Mouse (Mus musculus) lung, postnatal 10 days (tissue): ENCODE measurements at regions not wholly inside any gene's neighbourhood (a gene's known extent, or its start where the extent isn't known, plus 50 kb on each side); places are given as distances from the start of the nearest gene placed in this dataset.

Source experiments
- DNase-seq: peaks from one replicate; pipeline ENCODE4 v3.0.0; 2021

- DNase-seq: no peak
Observed at GRCm38 (mm10) chr19:23044510-23045464, 96.2 kb upstream of the Klf9 start.

DNA sequence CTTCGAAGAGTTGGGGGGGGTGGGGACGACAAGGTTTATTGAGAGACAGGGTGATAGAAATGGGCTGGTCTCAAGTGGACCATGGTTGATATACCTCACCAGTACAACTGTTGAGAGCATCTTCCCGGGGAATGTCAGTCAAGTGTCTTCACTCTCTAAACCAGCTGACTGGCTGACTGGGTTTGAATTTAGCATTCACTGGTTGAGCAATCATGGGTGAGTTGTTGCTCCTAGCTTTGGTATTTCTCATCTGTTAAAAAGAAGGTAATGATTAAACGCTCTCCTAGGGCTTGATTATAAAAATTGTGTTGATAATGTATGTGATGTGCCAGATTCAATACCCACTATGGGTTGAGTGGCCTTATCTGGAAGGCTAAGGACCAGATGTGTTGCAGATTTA lies 89.6 kb upstream of the Klf9 start:
- DNase-seq: no peak

- no peak for DNase-seq
Observed at GRCm38 (mm10) chr19:23054440-23054839, 86.6 kb upstream of the Klf9 start.

DNA sequence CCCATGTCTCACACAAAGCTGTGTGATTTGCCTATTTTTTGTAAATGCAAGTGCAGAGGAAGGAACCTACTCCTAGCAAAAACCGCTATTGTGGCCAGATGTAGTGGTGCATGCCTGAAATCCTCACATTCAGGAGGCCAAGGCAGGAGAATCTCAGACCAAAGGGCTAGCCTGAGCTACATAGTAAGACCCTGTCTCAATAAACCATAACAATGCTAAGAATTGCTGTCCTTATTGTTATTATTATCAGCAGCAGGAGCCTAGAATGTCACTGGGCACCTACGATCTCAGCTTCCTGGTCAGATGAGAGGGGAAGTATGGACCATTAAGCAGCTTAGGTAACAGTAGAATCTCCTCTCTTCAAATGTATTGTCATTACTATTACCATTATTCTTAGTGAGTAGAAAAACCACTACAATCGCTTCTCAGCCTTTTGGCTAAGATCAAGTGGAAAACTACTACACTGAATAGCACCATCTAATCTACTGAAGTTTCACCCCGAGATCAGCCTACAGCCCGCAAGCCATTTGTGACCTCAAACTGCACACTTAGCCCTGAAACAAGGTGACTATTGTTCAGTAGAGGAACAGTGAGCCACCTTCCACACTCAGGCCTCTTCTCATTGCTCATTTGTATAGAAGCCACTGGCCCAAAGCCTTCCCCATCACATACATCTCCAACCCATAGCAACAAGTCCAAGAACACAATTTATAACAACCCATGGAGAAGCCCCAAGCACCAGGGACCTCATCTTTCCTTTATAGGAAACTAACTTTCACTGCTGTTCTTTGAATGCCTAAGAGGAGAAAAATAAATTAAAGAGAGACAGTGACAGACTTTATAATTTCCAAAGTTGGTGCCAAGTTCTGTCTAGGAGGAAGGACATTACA lies 84.9 kb upstream of the Klf9 start:
- DNase-seq: no peak

DNA sequence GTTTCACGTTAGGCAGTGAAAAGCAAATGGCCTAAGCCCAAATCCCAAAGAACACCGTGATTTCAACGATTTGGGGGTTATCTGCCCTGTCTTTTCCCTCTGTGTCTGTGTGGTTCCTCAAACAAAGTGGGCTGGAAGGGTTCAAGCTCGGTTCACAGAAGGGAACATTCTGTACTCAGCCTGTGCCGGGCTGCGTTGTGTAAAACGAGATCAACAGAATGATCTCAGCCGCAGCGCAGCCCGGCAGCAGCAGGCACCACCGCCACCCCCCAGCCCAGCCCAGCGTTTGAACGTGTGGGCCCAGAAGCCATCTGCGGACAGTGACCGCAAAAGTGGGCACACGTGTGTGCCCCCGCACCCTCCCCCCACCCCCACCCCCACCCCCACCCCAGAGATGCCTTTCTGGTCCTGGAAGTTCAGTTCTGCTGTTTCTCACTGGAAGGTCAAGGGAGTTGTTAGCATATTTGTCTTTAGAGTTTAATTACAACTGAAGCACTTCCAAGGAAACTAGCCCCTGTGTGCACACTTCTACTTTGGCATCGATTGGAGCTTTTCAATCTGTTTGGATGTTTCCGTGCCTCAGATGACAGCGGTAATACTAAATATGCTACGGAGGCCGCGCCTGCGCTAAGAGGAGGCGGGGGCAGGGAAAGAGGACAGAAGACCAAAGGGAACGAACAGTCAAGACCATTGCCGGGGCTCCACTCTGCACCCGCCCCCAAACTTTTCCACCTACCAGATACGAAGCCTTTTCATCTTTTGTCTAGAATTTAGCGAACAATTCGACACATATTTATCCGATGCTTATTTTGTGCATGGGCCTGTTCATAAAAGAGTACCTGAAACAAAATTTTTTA lies 83.9 kb upstream of the Klf9 start:
- DNase-seq: peak; percentile 92

- DNase-seq: peak; percentile 50
Observed at GRCm38 (mm10) chr19:23057739-23058501, 83.1 kb upstream of the Klf9 start.

GRCm38 (mm10) chr19:23058502-23058900 lies 82.5 kb upstream of the Klf9 start:
- DNase-seq: peak; percentile 84

- peak; percentile 68 for DNase-seq
Observed at GRCm38 (mm10) chr19:23061081-23061640, 79.9 kb upstream of the Klf9 start.

GRCm38 (mm10) chr19:23061906-23062305 lies 79.1 kb upstream of the Klf9 start:
- no peak for DNase-seq

GRCm38 (mm10) chr19:23062851-23063250 lies 78.2 kb upstream of the Klf9 start:
- peak; percentile 45 for DNase-seq

DNA sequence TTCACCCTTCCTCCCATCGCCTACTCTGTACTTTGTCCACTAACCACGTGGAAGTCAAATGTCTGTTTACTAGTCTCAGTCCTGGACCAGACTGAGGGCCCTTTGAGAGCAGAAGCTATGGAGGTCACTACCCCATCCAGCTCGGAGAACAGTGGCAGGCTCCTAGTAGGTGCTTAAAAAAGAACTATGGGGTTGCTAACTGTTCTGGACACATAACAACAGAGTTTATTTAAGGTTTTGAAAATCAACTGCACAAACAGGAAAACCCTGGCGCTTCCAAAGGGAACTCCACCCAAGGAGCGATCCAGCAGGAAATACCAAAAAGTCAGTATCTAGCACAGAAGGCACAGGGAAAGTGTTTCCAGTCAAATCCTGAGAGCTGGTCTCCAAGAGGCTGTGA lies 75.5 kb upstream of the Klf9 start:
- DNase-seq: peak; percentile 74

DNA sequence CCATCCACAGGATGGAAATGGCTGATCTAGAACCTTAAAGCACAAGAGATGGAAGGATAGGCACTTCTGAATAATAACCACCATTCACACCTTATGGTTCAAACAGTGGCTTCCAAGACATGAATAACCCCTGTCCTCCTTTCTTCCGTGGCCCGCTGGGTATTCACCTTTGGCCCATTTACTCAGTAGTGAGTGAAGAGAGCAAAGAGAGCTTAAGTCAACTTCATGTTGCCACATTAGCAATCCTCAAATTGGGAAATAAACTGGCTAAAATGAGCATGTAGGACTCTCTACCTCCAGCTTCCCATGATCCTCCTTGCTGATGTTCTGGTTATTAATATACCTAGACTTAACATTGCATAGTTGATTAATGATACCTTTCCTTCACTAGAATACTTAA lies 74.3 kb upstream of the Klf9 start:
- DNase-seq: no peak

GRCm38 (mm10) chr19:23068600-23068999 lies 72.4 kb upstream of the Klf9 start:
- no peak for DNase-seq

DNA sequence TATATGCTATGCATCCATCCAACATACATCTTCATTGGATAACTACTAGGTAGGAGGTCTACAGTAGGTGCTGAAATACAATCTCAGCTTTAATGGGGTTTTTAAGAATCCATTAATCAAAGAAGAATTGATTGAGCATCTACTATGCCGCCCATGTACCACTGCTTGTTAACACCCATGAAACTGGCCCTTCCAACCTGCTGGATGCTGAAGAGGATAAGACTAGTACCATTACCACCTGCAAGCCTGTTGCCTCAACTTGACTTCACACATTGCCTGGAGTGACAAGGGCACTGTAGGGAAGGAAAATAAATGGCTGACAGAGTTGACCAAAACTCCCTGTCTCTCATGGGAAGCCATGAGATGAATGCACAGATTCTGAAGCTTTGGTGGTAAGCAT lies 71.4 kb upstream of the Klf9 start:
- no peak for DNase-seq

DNA sequence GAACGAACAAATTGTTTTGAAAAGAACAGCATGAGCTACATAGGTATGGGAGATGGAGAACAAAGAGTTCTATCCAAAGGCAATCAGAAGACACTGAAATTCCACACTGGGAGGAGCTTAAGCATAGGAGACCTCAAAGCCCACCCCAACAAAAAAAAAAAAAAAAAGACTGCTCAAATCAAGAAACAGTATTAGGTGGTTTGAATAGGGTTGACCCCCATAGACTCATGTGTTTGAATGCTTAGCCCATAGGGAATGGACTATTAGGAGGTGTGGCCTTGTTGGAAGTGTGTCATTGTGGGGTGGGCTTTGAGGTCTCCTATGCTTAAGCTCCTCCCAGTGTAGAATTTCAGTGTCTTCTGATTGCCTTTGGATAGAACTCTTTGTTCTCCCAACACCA lies 70.0 kb upstream of the Klf9 start:
- no peak for DNase-seq

- no peak for DNase-seq
Observed at GRCm38 (mm10) chr19:23074602-23075570, 66.1 kb upstream of the Klf9 start.

DNA sequence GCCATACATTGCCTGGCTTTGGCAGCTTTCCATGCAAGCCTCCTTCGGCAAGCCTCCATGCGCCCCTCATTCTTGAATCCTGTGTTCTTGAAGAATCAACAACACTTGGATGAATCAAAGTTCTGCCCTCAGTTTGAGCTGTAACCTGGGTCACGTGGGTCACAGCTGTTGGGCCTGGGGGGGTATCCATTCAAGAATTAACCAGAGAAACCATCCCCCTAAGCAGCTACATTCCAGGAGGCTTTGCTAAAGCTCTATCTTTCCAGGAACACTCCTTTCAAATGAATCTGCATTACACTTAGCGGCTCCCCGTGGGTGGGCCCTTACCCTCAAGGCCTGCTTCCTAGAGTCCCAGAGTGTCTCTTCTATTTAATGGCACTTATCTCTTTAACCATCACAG lies 65.2 kb upstream of the Klf9 start:
- DNase-seq: peak; percentile 47

GRCm38 (mm10) chr19:23085173-23085660 lies 55.8 kb upstream of the Klf9 start:
- no peak for DNase-seq

GRCm38 (mm10) chr19:23087575-23087974 lies 53.5 kb upstream of the Klf9 start:
- DNase-seq: no peak

GRCm38 (mm10) chr19:23089081-23089480 lies 51.9 kb upstream of the Klf9 start:
- no peak for DNase-seq
